Mouse (Mus musculus) 3T3-L1 (cell line): ENCODE measurements around the gene Mmrn2.
"Not testable (repeated sequence)": the region's sequence is repeated elsewhere in the genome, so short reads cannot be mapped to it uniquely, and the experiment has no call there.

Experiments
- DNase-seq: peaks from one replicate; pipeline ENCODE4 v3.0.0-alpha.2; 2015; ENCODE audit warnings: low read depth, low spot score

Gene Mmrn2

DNA sequence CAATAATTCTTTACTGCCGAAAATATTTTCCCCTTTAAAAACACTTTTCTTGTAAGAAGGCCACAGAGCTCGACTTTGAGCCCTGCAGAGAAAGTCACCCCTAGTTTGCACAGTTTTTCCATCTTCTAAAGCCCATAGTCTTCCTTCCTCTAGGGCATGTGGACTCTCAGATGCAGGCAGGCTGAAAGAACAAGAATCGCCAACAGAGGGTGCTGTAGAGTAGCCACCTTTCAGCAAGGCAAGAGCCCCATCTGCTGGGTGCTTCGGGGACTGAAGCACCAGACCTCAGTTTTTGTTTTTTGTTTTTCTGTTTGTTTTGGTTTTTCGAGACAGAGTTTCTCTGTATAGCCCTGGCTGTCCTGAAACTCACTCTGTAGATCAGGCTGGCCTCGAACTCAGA lies 25.9 kb downstream of the Mmrn2 start:
- DNase-seq: peak; percentile 92

- DNase-seq: no peak
Measured at GRCm38 (mm10) chr14:34402871-34403270, 27.6 kb downstream of the Mmrn2 start.

GRCm38 (mm10) chr14:34403424-34403823 lies 28.2 kb downstream of the Mmrn2 start:
- DNase-seq: no peak

GRCm38 (mm10) chr14:34410716-34411115 lies 35.5 kb downstream of the Mmrn2 start:
- no peak for DNase-seq

GRCm38 (mm10) chr14:34412164-34412896 lies 37.1 kb downstream of the Mmrn2 start:
- no peak for DNase-seq

DNA sequence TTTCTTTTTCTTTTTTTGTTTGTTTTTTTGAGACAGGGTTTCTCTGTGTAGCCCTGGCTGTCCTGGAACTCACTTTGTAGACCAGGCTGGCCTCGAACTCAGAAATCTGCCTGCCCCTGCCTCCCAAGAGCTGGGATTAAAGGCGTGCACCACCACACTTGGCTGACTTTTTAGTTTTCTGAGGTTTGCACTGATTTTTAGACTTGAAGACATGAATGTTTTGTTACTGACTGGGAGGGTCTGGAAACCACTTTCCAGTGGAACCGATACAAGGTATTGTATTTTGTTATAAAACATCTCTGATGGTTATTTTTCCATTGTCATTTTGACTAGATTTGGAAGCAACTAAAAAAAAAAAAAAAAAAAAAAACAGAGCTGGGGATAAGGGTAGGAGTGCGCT lies 41.7 kb downstream of the Mmrn2 start:
- not testable (repeated sequence) for DNase-seq

DNA sequence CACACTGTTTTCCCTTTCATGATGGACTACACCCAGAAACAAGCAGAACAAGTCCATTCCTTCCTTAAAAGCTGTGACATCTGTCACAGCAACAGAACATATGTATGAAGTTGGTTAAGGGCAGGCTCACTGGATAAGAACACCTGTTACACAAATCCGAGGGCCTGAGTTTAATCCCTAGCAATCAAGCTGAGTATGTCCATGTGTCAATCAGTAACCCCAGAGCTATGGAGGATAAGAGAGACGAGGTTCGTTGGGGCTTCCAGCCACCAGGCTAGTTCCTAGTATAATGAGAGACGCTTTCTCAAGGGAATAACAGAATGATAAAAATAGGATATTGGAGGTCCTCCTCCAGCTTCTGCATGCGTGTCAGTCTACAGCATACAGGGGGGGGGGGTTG lies 42.2 kb downstream of the Mmrn2 start:
- DNase-seq: no peak

GRCm38 (mm10) chr14:34421078-34421477 lies 45.8 kb downstream of the Mmrn2 start:
- no peak for DNase-seq

DNA sequence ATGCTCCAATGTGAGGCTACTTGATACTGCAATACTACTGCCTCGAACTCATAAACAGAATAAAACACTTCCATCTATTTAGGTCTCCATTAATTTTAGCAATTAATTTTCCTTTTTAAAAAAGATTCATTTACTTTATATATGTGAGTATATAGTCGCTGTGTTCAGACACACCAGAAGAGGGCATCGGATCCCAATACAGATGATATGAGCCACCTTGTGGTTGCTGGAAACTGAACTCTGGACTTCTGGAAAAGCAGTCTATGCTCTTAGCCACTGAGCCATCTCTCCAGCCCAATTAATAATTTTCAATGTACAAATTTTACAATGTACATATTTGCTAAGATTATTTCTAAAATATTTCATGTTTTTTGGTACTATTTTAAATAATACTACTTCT lies 53.0 kb downstream of the Mmrn2 start:
- DNase-seq: peak; percentile 50

GRCm38 (mm10) chr14:34429069-34429468 lies 53.8 kb downstream of the Mmrn2 start:
- DNase-seq: no peak

DNA sequence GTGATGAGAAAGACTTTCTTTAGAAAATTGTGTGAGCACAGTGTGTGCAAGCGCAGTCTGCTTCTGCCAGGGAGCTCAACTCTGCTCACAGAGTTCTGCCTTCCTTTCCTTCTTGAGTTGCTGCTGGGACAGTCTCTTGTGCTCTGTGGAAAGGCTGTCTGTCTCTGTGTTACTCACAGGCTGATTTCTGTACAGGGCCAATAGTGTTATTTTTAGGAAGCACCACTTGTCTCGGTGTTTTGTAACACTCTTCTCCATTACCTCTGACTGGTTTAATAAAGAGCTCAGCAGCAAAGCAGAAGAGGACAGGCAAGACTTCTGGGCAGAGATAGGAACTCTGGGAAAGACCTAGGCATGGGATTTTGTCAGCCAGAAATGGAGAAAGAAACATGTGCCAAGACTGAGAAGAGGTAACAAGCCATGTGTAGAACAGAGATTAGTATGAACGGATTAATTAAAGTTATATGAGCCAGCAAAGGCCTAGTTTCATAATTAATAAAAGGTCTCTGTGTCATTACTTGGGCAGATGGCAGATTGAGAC lies 65.3 kb downstream of the Mmrn2 start:
- no peak for DNase-seq

- no peak for DNase-seq
Measured at GRCm38 (mm10) chr14:34442531-34442930, 67.3 kb downstream of the Mmrn2 start.

DNA sequence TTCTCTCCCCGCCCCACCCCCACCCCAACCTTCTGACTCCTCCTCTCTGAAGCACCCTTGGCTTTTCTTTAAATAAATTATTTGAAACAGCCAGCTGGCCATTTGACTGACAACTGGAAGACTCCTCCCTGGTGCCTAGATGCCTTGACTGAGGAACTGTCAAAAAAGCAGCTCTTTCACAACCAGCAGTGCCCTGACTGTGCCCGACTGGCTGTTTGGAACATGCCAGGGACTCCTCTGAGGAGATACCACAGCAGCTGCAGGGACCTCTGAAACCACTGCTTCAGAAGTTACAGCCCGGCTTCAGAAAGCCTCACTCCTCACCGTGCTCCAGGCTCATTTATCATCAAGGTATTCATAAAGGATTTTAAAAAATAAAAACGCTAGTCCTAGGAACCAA lies 69.1 kb downstream of the Mmrn2 start:
- DNase-seq: no peak

DNA sequence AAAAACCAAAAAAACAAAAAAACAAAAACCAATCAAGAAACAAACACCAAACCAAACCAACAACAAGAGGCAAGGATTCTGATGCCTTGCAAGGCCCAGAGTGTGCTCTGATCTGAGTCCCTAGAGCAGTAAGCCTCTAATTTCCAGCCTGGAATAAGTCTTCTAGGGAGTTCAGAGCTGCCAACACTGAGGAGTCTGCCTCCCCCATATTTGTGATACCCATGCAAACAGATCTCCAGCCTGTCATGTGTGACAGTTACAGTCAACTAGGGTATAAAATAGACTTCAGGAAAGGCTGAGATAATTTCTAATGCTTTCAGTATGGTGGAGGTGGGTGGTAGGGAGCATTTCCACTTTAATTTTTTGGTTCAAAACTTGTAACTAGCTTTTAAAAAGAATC lies 69.7 kb downstream of the Mmrn2 start:
- no peak for DNase-seq

- DNase-seq: no peak
Measured at GRCm38 (mm10) chr14:34445348-34445747, 70.1 kb downstream of the Mmrn2 start.

GRCm38 (mm10) chr14:34446624-34447023 lies 71.4 kb downstream of the Mmrn2 start:
- DNase-seq: no peak

DNA sequence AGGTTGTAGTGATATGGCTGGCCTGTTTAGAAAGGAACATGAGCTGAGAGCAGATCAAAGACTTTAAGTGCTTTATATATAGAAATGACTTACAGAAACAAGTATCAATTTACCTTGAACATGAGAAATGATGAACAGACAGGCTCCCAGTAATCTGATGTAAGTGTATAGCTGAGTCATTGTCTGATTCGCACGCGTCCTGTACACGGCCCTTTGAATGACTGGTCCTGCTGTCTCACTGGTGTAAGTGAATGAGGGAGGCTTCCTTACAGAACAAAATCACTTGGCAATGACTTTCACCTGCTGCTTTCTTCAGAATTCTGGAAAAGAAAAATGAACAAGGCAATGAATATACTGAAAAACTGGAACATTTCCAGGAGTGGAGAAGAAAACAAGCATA lies 72.4 kb downstream of the Mmrn2 start:
- peak; percentile 70 for DNase-seq

DNA sequence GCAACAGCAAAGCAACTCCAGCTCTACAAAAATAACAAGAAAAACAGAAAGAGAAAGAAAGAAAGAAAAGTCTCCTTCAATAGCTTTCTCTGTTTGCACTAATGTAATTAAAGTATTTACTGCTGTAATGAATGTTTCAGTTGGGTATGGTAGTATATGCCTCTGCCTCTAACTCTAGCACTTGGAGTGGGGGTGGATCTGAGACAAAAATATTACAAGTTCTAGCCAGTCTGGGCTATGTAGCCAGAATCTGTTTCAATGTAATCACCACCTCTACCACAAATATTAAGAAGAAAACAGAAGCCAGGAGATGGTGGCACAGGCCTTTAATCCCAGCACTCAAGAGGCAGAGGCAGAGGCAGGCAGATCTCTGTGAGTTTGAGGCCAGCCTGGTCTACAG lies 73.1 kb downstream of the Mmrn2 start:
- DNase-seq: no peak

DNA sequence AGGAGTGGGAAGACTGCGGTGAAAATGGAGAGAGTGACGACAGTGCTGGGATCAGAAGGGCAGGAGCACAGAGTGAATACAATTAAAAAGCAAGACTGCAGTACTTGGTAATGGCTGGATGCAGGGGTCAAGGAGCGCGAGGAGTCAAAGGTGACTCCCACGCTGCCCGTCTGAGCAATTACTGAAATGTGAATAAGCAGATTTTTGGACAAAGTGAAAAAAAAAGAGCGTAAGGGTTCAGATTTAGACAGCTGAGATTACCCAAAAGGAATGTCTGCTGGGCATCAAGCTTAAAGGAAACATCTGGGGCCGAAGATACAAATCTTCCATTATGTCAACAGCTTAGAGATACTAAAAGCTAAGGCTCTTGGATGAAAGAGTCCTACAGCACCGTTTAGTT lies 74.5 kb downstream of the Mmrn2 start:
- DNase-seq: peak; percentile 29

DNA sequence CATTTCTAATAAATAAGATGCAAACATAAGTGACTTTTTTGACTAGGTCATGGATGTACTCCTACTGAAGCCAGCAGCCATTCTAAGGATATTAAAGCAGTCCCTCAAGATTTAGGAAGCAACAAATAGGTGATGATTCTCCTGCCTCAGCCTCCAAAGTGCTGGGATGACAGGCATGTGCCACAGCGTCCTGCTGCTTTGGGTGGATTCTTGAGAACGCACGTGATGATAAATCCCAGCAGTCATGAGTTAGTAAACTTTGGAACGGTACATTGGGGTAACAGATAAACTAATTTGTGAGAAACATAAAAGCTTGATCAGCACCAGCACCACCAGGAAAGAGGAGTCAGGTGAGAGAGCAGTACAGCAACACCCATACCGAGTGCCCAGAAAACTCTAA lies 75.2 kb downstream of the Mmrn2 start:
- no peak for DNase-seq

- DNase-seq: no peak
Measured at GRCm38 (mm10) chr14:34451872-34452271, 76.6 kb downstream of the Mmrn2 start.

DNA sequence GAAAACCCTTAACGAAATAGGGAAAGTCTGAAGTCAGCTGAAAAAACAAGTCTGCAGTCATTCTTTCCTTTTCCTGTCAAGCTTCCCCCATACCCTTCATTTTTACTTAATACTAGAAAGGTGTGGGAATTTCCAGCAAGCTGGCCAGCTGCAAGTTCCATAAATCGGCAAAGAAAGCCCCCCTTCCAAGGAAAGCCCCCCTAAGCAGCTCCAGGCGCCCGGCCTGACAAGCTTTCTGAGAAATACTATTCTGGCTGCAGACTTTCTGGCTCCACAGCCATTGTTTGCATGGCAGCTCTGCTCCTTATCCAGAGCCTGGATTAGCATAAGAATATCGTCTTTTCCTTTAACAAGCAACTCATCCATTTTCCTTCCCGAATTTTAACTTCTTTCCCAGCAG lies 78.4 kb downstream of the Mmrn2 start:
- no peak for DNase-seq
